Mouse (Mus musculus): ENCODE data around the gene Grsf1.
A peak's percentile ranks its signal among the peaks of the same experiment; 100 is the strongest.

The Grsf1 gene

DNA sequence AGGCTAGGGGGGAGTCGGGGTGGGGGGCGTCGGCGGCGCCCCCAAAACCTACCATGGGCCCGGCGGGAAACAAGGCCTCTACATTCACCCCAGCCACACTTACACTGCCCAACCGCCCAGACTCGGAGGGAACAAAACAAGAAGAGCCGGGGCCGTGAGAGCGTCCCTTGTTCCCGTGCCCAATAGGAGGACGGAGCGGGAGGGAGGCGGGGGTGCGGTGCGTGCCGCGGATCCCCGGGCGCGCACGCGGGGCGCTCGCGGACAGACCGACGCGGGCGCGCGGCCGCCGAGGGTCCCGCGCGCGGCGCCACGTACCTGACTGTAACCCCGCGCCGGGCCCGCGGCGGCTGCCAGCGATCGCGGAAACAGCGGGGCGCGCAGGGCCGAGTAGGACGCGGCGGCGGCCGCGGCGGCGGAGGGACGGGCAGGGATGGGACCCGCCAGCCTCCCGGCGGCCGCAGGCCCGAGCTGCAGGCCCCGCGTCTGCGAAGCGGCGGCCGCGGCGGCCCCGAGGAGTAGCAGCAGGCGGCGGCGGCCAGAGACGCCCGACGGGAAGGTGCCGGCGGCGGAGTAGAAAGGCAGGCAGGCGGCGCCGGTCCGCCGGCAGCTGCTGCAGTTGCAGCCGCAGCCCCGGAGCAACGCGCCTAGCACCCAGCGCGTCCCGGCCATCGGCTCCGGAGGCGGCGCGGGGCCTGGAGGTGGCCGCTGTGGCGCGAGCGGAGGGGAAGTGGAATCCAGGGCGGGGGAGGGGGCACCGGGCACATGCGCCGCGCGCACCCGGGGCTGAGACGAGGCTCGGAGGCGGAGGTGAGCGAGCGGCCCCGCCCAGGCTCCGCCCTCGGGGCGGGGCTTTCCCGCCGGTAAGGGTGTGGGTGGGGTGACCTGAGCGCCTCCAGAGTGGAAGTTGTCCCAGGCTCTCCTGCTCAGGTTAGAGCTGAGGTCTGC lies at the start of gene Grsf1:
Gene Grsf1 (minus strand): TSS at position 729 of the 945 bp plus-strand sequence.
- Histone ChIP-seq H3K9me3 (ENCODE audit: low read length) (no peaks in the 10 kb centered on the region), H3K4me1 (replicated peaks; ENCODE audit: low read depth, low read length) (peaks cover 68% of the 10 kb centered on the region), H3K27me3 (ENCODE audit: insufficient read depth, low read length) (peaks cover 10% of the 10 kb centered on the region), H3K36me3 (ENCODE audit: insufficient read depth, low read length) (peaks cover 33% of the 10 kb centered on the region), H3K4me3 (replicated peaks; ENCODE audit: low read length) (peak within 1 kb of the TSS; percentile 93)
- no peak for TF ChIP-seq POU5F1 (IDR thresholded peaks at IDR 0.05; ENCODE audit: borderline replicate concordance, low read length)
- TF ChIP-seq CTCF (conservative IDR thresholded peaks at IDR 0.05; ENCODE audit: low read length) = no peak
- no peak for TF ChIP-seq NANOG (IDR thresholded peaks at IDR 0.05; ENCODE audit: borderline replicate concordance, low read length)

- TF ChIP-seq CTCF (conservative IDR thresholded peaks at IDR 0.05; ENCODE audit: low read length) (no peak), NANOG (IDR thresholded peaks at IDR 0.05; ENCODE audit: borderline replicate concordance, low read length) (no peak), POU5F1 (IDR thresholded peaks at IDR 0.05; ENCODE audit: borderline replicate concordance, low read length) (no peak)
- Histone ChIP-seq H3K27me3 (ENCODE audit: insufficient read depth, low read length) (peaks cover 11% of the 10 kb centered on the region), H3K4me1 (replicated peaks; ENCODE audit: low read depth, low read length) (peaks cover 21% of the 10 kb centered on the region), H3K4me3 (replicated peaks; ENCODE audit: low read length) (no peak overlapping the region), H3K36me3 (ENCODE audit: insufficient read depth, low read length) (peaks cover 15% of the 10 kb centered on the region), H3K9me3 (ENCODE audit: low read length) (no peaks in the 10 kb centered on the region)
Measured at GRCm38 (mm10) chr5:88724030-88724429, 48.1 kb upstream of the Grsf1 start.

DNA sequence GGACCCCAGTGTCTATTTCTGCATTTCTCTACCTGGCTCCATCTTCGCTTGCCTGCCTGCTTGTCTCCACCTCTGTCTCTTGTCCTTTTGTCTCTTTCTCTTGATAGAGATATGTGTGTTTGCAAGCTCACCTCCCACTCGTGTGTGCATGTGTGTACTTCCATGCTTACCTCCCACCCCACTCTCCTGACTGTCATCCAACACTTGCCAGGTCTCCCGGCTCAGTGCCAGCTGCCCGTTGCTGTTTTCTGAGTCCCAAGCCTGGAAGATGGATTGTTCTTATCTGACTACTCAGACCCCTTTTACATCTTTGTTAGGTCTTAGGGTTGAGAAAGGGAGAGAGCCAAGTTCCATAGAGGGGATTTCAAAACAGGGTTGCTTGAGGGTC lies 46.2 kb upstream of the Grsf1 start:
- Histone ChIP-seq H3K36me3 (ENCODE audit: insufficient read depth, low read length) (peaks cover 15% of the 10 kb centered on the region), H3K9me3 (ENCODE audit: low read length) (no peaks in the 10 kb centered on the region), H3K4me3 (replicated peaks; ENCODE audit: low read length) (peak overlapping the region; percentile 99), H3K4me1 (replicated peaks; ENCODE audit: low read depth, low read length) (peaks cover 21% of the 10 kb centered on the region), H3K27me3 (ENCODE audit: insufficient read depth, low read length) (peaks cover 11% of the 10 kb centered on the region)
- TF ChIP-seq CTCF (conservative IDR thresholded peaks at IDR 0.05; ENCODE audit: low read length) = no peak
- TF ChIP-seq POU5F1 (IDR thresholded peaks at IDR 0.05; ENCODE audit: borderline replicate concordance, low read length) = no peak
- no peak for TF ChIP-seq NANOG (IDR thresholded peaks at IDR 0.05; ENCODE audit: borderline replicate concordance, low read length)

DNA sequence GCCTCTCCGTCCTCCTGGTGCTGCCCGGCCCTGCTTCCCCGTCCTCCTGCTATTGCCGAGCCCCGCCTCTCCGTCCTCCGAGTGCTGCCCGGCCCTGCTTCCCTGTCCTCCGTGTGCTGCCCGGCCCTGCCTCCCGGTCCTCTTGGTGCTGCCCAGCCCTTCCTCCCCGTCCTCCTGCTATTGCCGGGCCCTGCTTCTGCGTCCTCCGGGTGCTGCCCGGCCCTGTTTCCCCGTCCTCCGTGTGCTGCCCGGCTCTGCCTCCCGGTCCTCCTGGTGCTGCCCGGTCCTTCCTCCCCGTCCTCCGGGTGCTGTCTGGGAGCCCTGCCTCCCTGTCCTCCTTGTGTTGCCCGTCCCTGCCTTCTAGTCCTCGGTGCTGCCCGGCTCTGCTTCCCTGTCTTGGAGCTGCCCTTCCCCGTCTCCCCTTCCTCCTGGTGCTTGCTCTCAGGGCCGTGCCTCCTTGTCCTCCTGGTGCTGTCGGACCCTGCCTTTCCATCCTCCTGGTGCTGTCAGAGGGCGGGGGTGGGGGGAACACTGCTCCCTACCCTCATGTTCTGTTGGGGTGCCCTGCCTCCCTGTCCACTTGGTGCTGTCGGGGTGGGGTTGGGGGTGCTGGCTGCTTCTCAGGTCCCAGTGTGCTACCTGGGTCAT lies 45.7 kb upstream of the Grsf1 start:
- Histone ChIP-seq H3K4me1 (replicated peaks; ENCODE audit: low read depth, low read length) (peaks cover 21% of the 10 kb centered on the region), H3K4me3 (replicated peaks; ENCODE audit: low read length) (peak overlapping the region; percentile 99), H3K27me3 (ENCODE audit: insufficient read depth, low read length) (peaks cover 11% of the 10 kb centered on the region), H3K36me3 (ENCODE audit: insufficient read depth, low read length) (peaks cover 15% of the 10 kb centered on the region), H3K9me3 (ENCODE audit: low read length) (no peaks in the 10 kb centered on the region)
- TF ChIP-seq POU5F1 (IDR thresholded peaks at IDR 0.05; ENCODE audit: borderline replicate concordance, low read length) (no peak), NANOG (IDR thresholded peaks at IDR 0.05; ENCODE audit: borderline replicate concordance, low read length) (no peak), CTCF (conservative IDR thresholded peaks at IDR 0.05; ENCODE audit: low read length) (no peak)

DNA sequence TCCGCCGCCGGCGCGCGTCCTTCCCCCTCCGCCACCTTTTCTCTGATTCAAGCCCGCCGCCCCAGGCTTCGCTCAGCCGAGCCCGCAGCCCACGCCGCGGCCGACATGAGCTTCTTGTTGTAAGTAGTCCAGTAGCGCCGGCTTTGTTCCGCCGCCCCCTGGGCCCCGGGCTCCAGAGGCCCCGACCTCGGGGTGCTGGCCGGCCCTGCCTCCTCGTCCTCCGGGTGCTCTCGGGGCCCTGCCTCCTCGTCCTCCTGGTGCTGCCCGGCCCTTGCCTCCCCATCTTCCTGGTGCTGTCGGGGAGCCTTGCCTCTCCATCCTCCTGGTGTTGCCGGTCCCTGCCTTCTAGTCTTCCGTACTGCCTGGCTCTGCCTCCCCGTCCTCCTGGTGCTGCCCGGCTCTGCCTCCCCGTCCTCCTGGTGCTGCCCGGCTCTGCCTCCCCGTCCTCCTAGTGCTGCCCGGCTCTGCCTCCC lies 45.1 kb upstream of the Grsf1 start:
- Histone ChIP-seq H3K4me3 (replicated peaks; ENCODE audit: low read length) (peak overlapping the region; percentile 99), H3K36me3 (ENCODE audit: insufficient read depth, low read length) (peaks cover 15% of the 10 kb centered on the region), H3K4me1 (replicated peaks; ENCODE audit: low read depth, low read length) (peaks cover 21% of the 10 kb centered on the region), H3K9me3 (ENCODE audit: low read length) (no peaks in the 10 kb centered on the region), H3K27me3 (ENCODE audit: insufficient read depth, low read length) (peaks cover 11% of the 10 kb centered on the region)
- TF ChIP-seq POU5F1 (IDR thresholded peaks at IDR 0.05; ENCODE audit: borderline replicate concordance, low read length) (no peak), NANOG (IDR thresholded peaks at IDR 0.05; ENCODE audit: borderline replicate concordance, low read length) (no peak), CTCF (conservative IDR thresholded peaks at IDR 0.05; ENCODE audit: low read length) (no peak)

GRCm38 (mm10) chr5:88720116-88721002 lies 44.4 kb upstream of the Grsf1 start, which contains the start of gene Mob1b:
Mob1b (plus strand) TSS chr5:88720855.
- peak within 1 kb of the TSS; percentile 99 for H3K4me3 ChIP-seq (replicated peaks; ENCODE audit: low read length)
- peaks cover 11% of the 10 kb centered on the region for H3K27me3 ChIP-seq (ENCODE audit: insufficient read depth, low read length)
- H3K4me1 ChIP-seq (replicated peaks; ENCODE audit: low read depth, low read length) = peaks cover 21% of the 10 kb centered on the region
- peaks cover 15% of the 10 kb centered on the region for H3K36me3 ChIP-seq (ENCODE audit: insufficient read depth, low read length)
- no peak for TF ChIP-seq NANOG (IDR thresholded peaks at IDR 0.05; ENCODE audit: borderline replicate concordance, low read length)
- TF ChIP-seq POU5F1 (IDR thresholded peaks at IDR 0.05; ENCODE audit: borderline replicate concordance, low read length) = no peak
- no peak for TF ChIP-seq CTCF (conservative IDR thresholded peaks at IDR 0.05; ENCODE audit: low read length)
- H3K9me3 ChIP-seq (ENCODE audit: low read length) = no peaks in the 10 kb centered on the region

GRCm38 (mm10) chr5:88716983-88717382 lies 41.0 kb upstream of the Grsf1 start:
- H3K9me3 ChIP-seq (ENCODE audit: low read length) = no peaks in the 10 kb centered on the region
- peaks cover 7% of the 10 kb centered on the region for H3K27me3 ChIP-seq (ENCODE audit: insufficient read depth, low read length)
- no peaks in the 10 kb centered on the region for H3K36me3 ChIP-seq (ENCODE audit: insufficient read depth, low read length)
- H3K4me3 ChIP-seq (replicated peaks; ENCODE audit: low read length) = no peak overlapping the region
- TF ChIP-seq CTCF (conservative IDR thresholded peaks at IDR 0.05; ENCODE audit: low read length) (no peak), NANOG (IDR thresholded peaks at IDR 0.05; ENCODE audit: borderline replicate concordance, low read length) (no peak), POU5F1 (IDR thresholded peaks at IDR 0.05; ENCODE audit: borderline replicate concordance, low read length) (no peak)
- H3K4me1 ChIP-seq (replicated peaks; ENCODE audit: low read depth, low read length) = peaks cover 21% of the 10 kb centered on the region
